Mouse (Mus musculus): Measurements from ENCODE around the gene Rpl35.

The Rpl35 gene

DNA sequence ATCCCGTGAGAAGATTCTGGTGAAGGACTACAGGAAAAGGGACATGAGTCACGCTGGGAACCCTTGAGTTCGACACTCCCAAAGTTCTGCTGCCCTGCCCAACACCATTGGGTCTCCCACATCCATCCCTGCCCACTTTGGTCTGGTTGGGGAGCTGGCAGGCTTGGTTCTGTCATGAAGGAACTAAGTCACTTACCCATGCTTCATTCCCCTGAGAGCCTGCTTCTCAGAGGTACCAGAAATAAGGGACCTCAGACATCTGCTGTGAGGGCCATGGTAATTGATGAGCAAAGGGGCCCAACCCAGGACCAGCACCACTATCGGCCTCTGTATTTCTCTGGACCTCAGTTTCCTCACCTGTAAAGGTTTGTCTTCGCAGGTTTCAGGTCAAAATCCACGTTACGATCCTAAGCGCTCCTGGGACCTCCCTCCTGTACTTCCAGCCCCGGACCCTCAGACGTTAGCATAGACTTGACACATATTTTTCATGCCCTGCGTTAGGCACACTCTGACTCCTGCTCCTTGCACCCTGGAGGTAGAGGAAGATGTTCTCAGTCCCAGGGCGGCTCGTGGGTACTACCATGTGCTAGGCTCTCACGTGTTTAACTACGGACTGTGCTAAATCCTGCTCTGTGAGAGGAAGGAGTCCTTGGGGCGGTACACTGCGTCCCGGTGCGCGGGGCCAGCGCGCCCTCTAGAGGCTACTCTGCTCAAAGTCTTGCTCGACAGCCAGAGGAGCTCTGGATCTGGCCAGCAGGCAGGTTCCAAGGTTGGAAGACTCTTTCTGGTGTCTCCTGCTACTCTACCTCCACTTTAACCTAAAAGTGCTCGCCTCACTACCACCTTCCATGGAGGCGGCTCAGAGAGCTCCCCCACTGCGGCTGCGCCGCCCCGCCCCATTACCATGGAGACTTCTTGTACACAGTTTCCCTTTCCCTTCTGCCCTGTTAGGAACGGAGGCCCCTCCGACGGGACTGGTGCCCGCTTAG lies 7.7 kb downstream of the Rpl35 start, which contains the start of gene Wdr38:
TSS of gene Wdr38 (plus strand) at position 91 of the 989 bp plus-strand sequence.
- peak; percentile 95 to 98 for DNase-seq (ENCODE audit: inconsistent age in 2 of 2, low spot score in 1 of 2)

DNA sequence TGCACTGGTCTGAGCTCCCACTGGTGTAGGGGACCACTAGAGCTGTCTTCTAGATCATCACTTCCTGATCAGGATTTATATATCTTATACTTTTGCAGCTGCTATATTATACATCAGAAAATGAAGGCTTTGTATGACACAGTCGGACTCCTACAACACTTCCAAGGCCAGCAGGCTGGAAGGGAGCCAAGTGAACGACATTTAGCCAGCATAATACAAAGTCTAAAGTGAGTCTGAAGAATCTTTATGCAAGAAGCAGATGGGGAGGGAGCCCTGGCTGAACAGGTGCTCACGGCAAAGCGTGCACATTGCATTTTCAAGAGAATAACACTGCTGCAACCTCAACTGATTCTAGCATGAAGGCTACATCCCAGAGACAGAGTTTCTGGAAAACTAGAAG lies 13.0 kb downstream of the Rpl35 start:
- peak; percentile 84 to 91 for DNase-seq (ENCODE audit: inconsistent age in 2 of 2, low spot score in 1 of 2)

- no peak for DNase-seq (ENCODE audit: inconsistent age in 2 of 2, low spot score in 1 of 2)
These were observed 13.4 kb downstream of the Rpl35 start for GRCm38 (mm10) chr2:38992004-38992403.

DNA sequence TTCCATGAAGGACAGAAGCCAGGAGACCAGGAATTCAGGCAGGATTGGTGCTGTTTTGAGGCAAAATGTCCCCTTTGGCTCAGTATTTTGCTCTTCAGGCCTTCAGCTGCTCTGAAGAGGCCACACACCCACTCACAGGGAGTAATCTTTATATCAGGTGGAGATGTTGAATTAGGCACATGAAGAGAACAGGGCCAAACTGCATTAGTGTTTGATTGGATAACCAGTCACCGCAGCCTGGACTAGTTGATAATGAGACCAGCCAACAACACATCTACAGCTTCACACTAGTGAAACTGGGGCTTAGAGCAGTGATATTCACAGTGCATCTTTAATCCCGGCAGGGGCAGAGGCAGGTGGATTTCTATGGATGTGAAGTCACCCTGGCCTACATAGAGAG lies 16.5 kb downstream of the Rpl35 start:
- DNase-seq (ENCODE audit: inconsistent age in 2 of 2, low spot score in 1 of 2) = no peak

- peak in 1 of 2 experiments; percentile 68 for DNase-seq (ENCODE audit: inconsistent age in 2 of 2, low spot score in 1 of 2)
These were observed 17.5 kb downstream of the Rpl35 start for GRCm38 (mm10) chr2:38987803-38988510.

GRCm38 (mm10) chr2:38987371-38987770 lies 18.1 kb downstream of the Rpl35 start:
- no peak for DNase-seq (ENCODE audit: inconsistent age in 2 of 2, low spot score in 1 of 2)

- peak in 1 of 2 experiments; percentile 47 for DNase-seq (ENCODE audit: inconsistent age in 2 of 2, low spot score in 1 of 2)
These were observed 18.8 kb downstream of the Rpl35 start for GRCm38 (mm10) chr2:38986580-38986979.

GRCm38 (mm10) chr2:38983456-38983855 lies 22.0 kb downstream of the Rpl35 start:
- DNase-seq (ENCODE audit: inconsistent age in 2 of 2, low spot score in 1 of 2) = no peak

DNA sequence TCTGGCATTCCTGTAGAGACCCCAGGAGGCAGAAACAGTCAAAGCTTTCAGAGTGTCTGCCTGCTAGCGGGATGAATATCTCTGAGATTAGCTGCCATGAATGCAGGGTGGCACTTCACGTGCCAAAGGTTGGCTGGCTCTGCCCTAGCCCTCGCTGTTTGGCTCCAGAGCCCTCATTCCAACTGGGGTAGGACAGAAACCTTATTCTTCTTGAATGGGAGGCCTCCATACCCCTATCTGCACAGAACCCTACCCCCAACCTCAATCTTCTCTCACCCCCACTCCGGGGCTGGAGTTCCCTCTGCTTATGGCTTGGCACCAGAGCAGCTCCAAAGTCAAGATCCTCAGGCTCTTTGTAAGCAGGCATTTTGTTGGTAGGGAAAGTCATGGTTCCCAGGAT lies 27.6 kb downstream of the Rpl35 start:
- no peak for DNase-seq (ENCODE audit: inconsistent age in 2 of 2, low spot score in 1 of 2)

DNA sequence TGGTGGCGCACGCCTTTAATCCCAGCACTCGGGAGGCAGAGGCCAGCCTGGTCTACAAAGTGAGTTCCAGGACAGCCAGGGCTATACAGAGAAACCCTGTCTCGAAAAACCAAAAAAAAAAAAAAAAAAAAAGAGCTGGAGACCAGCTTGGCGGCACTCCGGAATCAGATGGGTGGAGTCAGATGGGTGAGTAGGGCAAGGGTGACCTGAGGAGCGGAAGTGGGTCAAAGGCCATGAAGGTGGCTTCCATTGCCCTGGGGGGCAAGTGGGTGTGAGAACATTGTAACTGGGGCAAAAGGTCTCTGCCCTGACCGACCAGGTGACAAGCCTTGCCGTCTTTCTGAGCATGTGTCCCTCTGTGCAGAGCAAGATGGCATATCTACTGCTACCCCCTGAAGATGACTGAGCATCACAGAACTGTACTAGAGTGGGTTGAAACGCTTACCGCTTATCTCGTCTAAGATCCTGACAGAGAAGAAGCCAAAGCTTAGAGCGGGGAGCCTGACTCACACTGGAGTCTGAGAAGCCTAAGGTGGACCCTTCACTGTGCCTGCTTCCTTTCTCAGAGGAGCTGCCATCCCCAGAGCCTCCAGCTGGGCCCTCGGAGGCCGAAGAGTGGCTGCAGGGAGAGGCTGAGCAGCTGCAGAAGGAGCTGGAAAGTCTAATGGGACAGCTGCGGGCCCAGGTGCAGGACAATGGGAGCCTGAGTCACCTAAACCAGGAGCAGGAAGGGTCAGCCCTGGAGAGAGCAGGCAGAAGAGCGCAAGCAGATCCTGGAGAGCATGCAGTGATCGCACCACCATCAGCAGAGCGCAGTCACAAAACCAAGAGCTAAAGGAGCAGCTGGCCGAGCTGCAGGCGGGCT lies 29.3 kb downstream of the Rpl35 start:
- DNase-seq (ENCODE audit: inconsistent age in 2 of 2, low spot score in 1 of 2) = no peak

DNA sequence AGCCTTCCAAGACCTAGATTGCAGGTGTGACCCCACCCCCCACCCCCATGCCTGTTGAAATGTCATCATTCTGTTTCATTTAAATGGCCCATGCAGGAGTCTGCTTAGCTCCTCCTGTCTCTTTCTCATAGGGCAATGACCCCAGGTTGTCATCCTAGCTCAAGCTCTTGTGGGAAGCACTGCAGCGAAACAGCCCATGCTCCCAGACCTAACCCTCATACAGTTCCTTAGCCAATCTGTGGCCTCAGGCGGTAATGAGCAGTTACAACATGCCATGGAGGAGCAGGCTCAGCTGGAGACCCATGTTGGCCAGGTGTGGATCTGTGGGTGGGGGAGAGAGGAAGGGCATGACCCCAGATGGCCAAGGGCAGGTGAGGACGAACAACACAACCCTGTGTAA lies 30.2 kb downstream of the Rpl35 start:
- DNase-seq (ENCODE audit: inconsistent age in 2 of 2, low spot score in 1 of 2) = no peak

DNA sequence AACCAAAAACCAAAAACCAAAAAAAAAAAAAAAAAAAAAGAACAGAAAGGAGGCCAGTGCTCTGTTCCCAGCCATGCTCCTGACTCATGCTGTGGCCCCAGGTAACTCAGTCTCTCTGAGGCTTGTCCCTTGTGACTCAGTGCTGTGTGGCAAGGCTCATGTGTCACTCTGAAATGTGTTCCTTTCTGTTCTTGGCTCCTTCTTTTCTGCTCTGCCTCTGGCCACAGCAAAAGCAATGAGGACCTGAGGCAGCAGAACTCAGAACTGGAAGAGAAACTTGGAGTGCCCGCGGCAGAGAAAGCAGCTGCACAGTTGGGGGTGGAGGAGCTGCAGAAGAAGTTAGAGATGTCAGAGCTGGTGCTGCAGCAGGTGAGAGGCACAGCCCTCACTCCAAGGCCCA lies 31.3 kb downstream of the Rpl35 start:
- DNase-seq (ENCODE audit: inconsistent age in 2 of 2, low spot score in 1 of 2) = peak; percentile 64 to 71

DNA sequence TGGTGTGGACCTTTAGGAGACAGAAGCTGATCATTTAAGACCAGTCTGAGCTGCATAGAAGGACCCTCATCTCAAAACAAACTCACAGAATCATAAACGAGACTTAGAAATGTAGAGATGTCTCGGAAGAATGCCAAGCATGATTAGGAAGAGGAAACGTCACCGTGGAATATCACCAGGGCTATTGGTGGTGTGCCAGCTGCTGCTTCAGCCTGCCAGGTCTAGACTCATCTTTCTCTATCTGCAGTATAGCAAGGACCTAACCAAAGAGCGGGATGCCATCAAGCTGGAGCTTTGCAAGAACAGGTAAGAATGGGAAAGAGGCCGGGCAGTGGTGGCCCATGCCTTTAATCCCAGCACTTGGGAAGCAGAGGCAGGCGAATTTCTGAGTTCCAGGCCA lies 31.7 kb downstream of the Rpl35 start:
- peak; percentile 71 to 83 for DNase-seq (ENCODE audit: inconsistent age in 2 of 2, low spot score in 1 of 2)

DNA sequence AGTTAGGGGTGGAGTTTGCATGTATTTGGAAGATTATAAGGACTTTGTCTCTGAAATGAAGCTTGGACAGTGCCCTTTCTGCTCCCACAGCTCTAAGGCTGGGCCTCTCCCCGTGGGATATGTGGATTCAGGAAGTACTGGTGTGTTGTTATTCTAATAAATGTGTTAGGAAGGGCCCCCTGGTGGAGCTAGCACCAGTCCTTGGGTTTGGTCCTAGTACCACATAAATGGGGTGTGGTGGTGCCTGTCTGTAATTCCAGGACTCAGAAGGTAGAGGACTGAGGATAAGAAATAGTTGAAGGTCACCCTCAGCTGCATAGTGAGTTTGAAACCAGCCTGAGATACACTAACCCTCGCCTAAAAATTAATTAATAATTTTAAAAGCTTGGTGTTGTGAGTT lies 32.2 kb downstream of the Rpl35 start:
- DNase-seq (ENCODE audit: inconsistent age in 2 of 2, low spot score in 1 of 2) = peak in 1 of 2 experiments; percentile 53

GRCm38 (mm10) chr2:38970057-38970456 lies 35.4 kb downstream of the Rpl35 start:
- DNase-seq (ENCODE audit: inconsistent age in 2 of 2, low spot score in 1 of 2) = no peak

DNA sequence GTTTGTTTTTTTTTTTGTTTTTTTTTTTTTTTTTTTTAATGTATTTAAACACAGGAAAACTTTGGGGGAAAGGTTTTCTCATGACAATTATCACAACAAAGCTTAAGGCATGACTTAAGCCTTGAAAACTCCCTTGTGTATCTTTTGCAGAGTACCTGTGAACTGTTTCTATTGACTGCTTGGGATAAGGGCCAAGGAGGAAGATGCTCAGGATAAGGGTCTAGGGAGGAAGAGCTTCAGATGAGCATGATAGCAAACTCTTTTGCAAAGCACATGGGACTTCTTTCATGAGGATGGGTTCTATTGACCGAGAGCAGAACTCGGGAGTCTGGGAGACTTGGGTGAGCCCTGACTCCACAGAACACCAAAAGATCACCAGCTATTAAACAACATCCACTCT lies 35.8 kb downstream of the Rpl35 start:
- no peak for DNase-seq (ENCODE audit: inconsistent age in 2 of 2, low spot score in 1 of 2)

DNA sequence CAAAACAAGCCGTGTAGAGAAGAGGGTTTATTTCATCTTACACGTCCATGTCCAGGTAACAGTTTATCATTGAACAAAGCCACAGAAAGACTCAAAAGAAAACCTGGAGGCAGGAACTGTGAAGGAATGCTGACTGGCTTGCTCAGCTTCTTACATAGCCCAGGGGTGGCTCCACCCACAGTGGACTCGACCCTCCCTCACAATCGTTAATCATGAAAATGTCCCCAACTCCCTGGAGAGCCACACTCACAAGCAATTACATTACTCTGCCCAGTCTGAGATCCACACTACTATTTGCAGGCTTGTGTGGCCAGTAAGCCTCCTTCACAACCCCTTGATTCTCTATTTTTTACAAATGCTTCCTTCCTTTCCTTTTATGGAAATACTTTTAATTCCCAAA lies 41.2 kb downstream of the Rpl35 start:
- no peak for DNase-seq (ENCODE audit: inconsistent age in 2 of 2, low spot score in 1 of 2)

GRCm38 (mm10) chr2:38957671-38958223 lies 47.7 kb downstream of the Rpl35 start:
- peak in 1 of 2 experiments; percentile 59 for DNase-seq (ENCODE audit: inconsistent age in 2 of 2, low spot score in 1 of 2)

DNA sequence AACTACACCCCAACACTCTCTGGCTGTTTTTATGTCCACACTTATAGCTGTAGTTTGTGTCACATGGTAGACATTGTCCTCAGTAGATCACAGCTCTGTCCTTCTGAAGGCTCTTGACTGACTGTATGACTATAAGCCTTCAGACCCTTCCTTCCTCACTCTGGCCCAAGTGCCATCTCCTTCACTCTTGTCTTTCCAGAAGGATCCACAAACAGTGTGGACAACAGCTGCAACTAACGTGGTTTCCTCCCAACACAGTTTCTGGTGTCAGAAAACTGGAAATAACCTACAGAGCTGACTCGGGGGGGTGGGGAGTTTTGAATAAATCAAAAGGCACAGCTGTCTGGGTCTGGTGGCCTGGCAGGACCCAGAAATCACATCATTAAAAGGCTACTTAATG lies 49.4 kb downstream of the Rpl35 start:
- DNase-seq (ENCODE audit: inconsistent age in 2 of 2, low spot score in 1 of 2) = no peak

DNA sequence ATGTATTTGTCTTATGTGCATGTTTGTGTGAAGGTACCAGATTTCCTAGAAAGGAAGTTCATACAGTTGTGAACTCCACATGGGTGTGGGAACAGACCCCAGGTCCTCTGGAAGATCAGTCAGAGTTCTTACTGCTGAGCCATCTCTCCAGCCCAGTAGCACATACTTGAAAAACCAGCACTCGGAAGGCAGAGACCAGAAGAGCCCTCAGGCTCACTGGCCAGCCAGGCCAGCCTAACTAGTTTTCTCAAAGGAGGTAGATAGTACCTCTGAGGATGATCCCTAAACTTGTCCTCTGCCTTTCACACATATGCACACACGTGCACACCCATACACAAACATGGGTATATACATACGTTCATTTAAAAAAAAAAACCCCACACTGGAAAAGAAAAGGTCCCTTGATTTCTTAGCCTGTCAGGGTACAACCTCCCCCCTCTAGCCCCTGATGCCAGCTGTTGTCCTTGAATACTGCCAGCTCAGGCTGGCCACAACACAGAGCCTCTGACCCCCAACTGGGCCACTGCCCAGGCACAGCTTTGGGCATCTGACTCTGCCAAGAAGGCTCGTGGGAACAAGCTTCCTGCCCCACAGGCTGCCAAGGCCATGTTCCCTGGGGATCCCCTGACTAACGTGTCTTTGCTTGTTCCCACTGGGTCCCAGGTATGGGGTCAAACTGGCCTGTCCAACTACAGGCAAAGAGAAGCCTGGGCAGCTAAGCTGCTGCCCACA lies 52.1 kb downstream of the Rpl35 start:
- DNase-seq (ENCODE audit: inconsistent age in 2 of 2, low spot score in 1 of 2) = peak; percentile 92 to 94

Measured in adrenal gland, adult (tissue).